Mouse (Mus musculus): ENCODE results near the gene Chmp4b. TPM values are rescaled to one million over a fixed set of nuclear protein-coding genes. Genes with fewer than 3 reads are reported as not detected.

Gene Chmp4b
- polyA plus RNA-seq, 1 experiment from 2014 or later, result 13.7 TPM

DNA sequence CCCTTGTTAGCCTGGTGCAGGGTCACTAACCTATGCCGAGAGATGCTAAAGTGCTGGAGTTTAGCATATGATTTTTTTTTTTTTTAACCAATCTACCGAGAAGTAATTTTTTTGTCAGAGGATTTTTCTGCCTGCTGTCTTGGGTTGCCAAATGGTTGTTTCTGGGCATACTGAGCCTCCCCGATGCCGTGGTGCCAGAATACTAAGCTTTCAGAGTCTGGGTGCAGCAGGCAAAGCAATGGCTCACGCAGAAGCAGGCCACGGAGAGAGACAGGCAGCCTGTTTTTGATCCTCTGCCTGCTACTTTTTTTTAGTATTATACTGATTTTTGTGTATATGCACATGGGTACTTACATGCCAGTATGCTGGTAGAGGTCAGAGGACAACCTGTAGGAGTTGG, 29.4 kb downstream of the Chmp4b start:
- H3K9ac ChIP-seq (ENCODE audit: low read length), result no peak overlapping the region
- no peaks in the 10 kb centered on the region for H3K27me3 ChIP-seq (ENCODE audit: control insufficient read depth, insufficient read depth, low read length)
- WGBS, result 91% methylated on average over 6 of the region's 6 CpGs
- no peaks in the 10 kb centered on the region for H3K36me3 ChIP-seq (ENCODE audit: control insufficient read depth, insufficient read depth, low read length)
- ATAC-seq (ENCODE audit: insufficient number of reproducible peaks, low FRiP score, low TSS enrichment, low read depth) (no peak), DNase-seq (ENCODE audit: low spot score) (no peak)
- H3K9me3 ChIP-seq (ENCODE audit: control insufficient read depth, low read length), result no peaks in the 10 kb centered on the region
- no peak overlapping the region for H3K4me3 ChIP-seq (ENCODE audit: low read depth, low read length)
- H3K4me2 ChIP-seq (ENCODE audit: low read depth, severe bottlenecking), result no peak overlapping the region
- H3K4me1 ChIP-seq (ENCODE audit: control insufficient read depth, insufficient read depth, low read length), result peaks cover 4% of the 10 kb centered on the region; the same call in 1 of the 2 replicates
- no peak overlapping the region for H3K27ac ChIP-seq (replicated peaks; ENCODE audit: low read depth, low read length)

DNA sequence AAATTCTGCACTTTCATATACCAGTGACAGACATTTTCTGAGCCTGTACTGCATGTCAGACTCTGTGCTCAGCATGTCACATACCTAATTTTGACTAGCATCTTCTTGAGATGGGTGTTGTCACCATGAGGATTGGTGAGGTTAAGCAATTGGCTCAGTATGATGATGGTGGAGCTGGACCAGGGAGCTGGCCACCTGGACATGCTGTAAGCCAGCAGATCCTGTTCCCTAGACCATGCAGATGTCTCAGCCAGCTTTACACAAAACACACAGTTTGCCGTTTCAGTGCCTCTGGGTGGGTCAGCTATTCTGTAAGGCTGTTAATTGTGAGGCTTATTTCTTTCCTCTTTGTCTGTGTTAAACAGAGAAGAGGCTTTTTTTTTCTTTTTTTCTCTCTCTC, 31.2 kb downstream of the Chmp4b start:
- Histone ChIP-seq H3K4me1 (ENCODE audit: control insufficient read depth, insufficient read depth, low read length) (peaks cover under 1% of the 10 kb centered on the region; the same call in 1 of the 2 replicates), H3K27me3 (ENCODE audit: control insufficient read depth, insufficient read depth, low read length) (no peaks in the 10 kb centered on the region), H3K27ac (replicated peaks; ENCODE audit: low read depth, low read length) (no peak overlapping the region), H3K9ac (ENCODE audit: low read length) (no peak overlapping the region), H3K36me3 (ENCODE audit: control insufficient read depth, insufficient read depth, low read length) (no peaks in the 10 kb centered on the region), H3K4me3 (ENCODE audit: low read depth, low read length) (no peak overlapping the region), H3K4me2 (ENCODE audit: low read depth, severe bottlenecking) (no peak overlapping the region), H3K9me3 (ENCODE audit: control insufficient read depth, low read length) (no peaks in the 10 kb centered on the region)
- WGBS, result 53% methylated on average over 1 of the region's 1 CpGs
- DNase-seq (ENCODE audit: low spot score), result no peak
- ATAC-seq (ENCODE audit: insufficient number of reproducible peaks, low FRiP score, low TSS enrichment, low read depth), result no peak

DNA sequence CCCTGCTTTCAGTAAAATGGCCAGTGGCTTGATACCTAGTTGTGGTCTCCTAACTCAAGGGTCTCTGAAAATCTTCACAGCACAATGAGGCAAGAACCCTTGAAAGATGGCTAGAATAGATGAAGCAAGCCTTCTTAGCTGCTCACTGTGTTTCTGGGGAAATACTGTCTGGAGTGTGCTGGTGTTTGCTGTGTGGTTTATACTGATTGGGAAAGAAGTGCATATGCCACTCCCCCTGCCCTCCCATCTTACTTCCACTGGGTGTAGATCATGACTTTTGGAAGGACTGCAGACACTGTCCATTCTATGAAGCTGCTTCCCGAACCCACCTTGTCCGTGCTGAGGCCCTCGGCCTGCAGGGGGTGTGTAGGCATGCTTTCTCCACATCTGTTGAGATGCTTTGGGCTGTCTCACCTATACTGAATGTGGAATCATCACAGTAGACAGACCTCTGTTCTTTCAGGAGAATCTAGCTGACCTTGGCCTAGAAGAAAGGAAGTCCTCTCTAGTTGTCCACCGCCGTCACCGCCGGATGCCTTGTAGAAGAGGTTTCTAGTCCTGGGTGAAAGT, 33.5 kb downstream of the Chmp4b start:
- Histone ChIP-seq H3K27ac (replicated peaks; ENCODE audit: low read depth, low read length) (no peak overlapping the region), H3K27me3 (ENCODE audit: control insufficient read depth, insufficient read depth, low read length) (no peaks in the 10 kb centered on the region), H3K9me3 (ENCODE audit: control insufficient read depth, low read length) (no peaks in the 10 kb centered on the region), H3K4me1 (ENCODE audit: control insufficient read depth, insufficient read depth, low read length) (no peaks in the 10 kb centered on the region), H3K36me3 (ENCODE audit: control insufficient read depth, insufficient read depth, low read length) (peaks cover 3% of the 10 kb centered on the region; the same call in 1 of the 2 replicates), H3K9ac (ENCODE audit: low read length) (no peak overlapping the region), H3K4me2 (ENCODE audit: low read depth, severe bottlenecking) (no peak overlapping the region), H3K4me3 (ENCODE audit: low read depth, low read length) (no peak overlapping the region)
- no peak for DNase-seq (ENCODE audit: low spot score)
- ATAC-seq (ENCODE audit: insufficient number of reproducible peaks, low FRiP score, low TSS enrichment, low read depth), result no peak
- 94% methylated on average over 7 of the region's 7 CpGs for WGBS

DNA sequence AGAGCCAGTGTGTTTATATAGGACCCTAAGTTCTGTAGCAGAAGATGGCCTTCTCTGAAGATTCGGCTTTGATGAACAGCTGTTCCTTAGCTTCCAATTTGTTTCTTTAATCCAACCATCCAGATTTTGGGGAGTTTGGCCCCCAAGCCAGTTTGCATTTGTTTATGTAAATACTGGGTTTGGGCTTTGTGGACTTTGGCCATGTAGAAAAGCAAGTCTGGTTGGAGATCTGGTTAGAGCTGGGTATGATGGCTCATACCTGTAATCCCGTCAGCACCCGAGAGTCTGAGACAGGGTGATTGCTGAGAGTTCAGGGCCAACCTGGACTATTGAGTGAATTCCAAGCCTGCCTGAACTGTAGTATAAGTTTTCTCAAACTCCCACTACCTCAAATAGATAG, 34.3 kb downstream of the Chmp4b start:
- H3K4me1 ChIP-seq (ENCODE audit: control insufficient read depth, insufficient read depth, low read length), result no peaks in the 10 kb centered on the region
- H3K9ac ChIP-seq (ENCODE audit: low read length), result no peak overlapping the region
- peaks cover 3% of the 10 kb centered on the region; the same call in 1 of the 2 replicates for H3K36me3 ChIP-seq (ENCODE audit: control insufficient read depth, insufficient read depth, low read length)
- H3K27me3 ChIP-seq (ENCODE audit: control insufficient read depth, insufficient read depth, low read length), result no peaks in the 10 kb centered on the region
- WGBS, result 85% methylated on average over 3 of the region's 3 CpGs
- no peak overlapping the region for H3K4me3 ChIP-seq (ENCODE audit: low read depth, low read length)
- DNase-seq (ENCODE audit: low spot score) (no peak), ATAC-seq (ENCODE audit: insufficient number of reproducible peaks, low FRiP score, low TSS enrichment, low read depth) (no peak)
- H3K27ac ChIP-seq (replicated peaks; ENCODE audit: low read depth, low read length), result no peak overlapping the region
- no peak overlapping the region for H3K4me2 ChIP-seq (ENCODE audit: low read depth, severe bottlenecking)
- H3K9me3 ChIP-seq (ENCODE audit: control insufficient read depth, low read length), result no peaks in the 10 kb centered on the region

DNA sequence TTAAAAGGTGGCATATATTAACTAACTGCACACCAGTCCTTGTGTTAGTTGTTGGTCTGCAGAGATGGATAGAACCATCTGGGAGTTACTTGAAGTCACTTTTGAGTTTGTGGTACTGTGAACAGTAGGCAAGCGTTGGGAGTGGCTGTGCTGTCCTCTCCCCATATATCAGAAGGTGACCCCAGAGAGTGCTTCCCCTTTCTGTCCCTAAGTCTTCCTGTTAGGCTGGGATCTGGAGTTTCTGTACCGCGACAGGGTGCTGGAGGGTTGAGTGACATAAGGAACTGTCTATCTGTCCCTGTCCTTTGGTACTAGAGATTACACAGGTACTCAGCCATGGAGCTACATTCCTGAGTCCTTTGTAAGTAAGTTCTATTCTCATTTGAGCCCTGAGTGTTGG, 35.3 kb downstream of the Chmp4b start:
- Histone ChIP-seq H3K36me3 (ENCODE audit: control insufficient read depth, insufficient read depth, low read length) (peaks cover 7% of the 10 kb centered on the region; the same call in 1 of the 2 replicates), H3K4me1 (ENCODE audit: control insufficient read depth, insufficient read depth, low read length) (no peaks in the 10 kb centered on the region), H3K4me3 (ENCODE audit: low read depth, low read length) (no peak overlapping the region), H3K4me2 (ENCODE audit: low read depth, severe bottlenecking) (no peak overlapping the region), H3K9ac (ENCODE audit: low read length) (no peak overlapping the region), H3K27me3 (ENCODE audit: control insufficient read depth, insufficient read depth, low read length) (no peaks in the 10 kb centered on the region), H3K9me3 (ENCODE audit: control insufficient read depth, low read length) (no peaks in the 10 kb centered on the region), H3K27ac (replicated peaks; ENCODE audit: low read depth, low read length) (no peak overlapping the region)
- ATAC-seq (ENCODE audit: insufficient number of reproducible peaks, low FRiP score, low TSS enrichment, low read depth) (no peak), DNase-seq (ENCODE audit: low spot score) (no peak)
- 95% methylated on average over 3 of the region's 3 CpGs for WGBS

DNA sequence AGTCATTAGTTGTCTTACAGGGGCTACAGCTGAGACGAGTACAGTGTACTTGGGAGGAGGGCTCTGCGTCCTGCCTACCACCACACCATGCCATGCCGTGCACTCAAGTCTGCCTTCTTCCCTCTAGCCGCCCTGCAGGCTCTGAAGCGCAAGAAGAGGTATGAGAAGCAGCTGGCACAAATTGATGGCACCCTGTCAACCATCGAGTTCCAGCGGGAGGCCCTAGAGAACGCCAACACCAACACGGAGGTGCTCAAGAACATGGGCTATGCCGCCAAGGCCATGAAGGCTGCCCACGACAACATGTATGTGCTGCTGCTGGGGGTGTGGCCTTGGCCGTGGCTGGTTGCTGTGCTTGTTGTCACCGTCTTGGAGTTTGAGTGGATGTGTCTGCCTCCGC, 37.9 kb downstream of the Chmp4b start:
- Histone ChIP-seq H3K9me3 (ENCODE audit: control insufficient read depth, low read length) (no peaks in the 10 kb centered on the region), H3K27ac (replicated peaks; ENCODE audit: low read depth, low read length) (no peak overlapping the region), H3K27me3 (ENCODE audit: control insufficient read depth, insufficient read depth, low read length) (no peaks in the 10 kb centered on the region), H3K36me3 (ENCODE audit: control insufficient read depth, insufficient read depth, low read length) (peaks cover 13% of the 10 kb centered on the region; the same call in 1 of the 2 replicates), H3K9ac (ENCODE audit: low read length) (no peak overlapping the region), H3K4me3 (ENCODE audit: low read depth, low read length) (no peak overlapping the region), H3K4me2 (ENCODE audit: low read depth, severe bottlenecking) (no peak overlapping the region), H3K4me1 (ENCODE audit: control insufficient read depth, insufficient read depth, low read length) (no peaks in the 10 kb centered on the region)
- ATAC-seq (ENCODE audit: insufficient number of reproducible peaks, low FRiP score, low TSS enrichment, low read depth) (no peak), DNase-seq (ENCODE audit: low spot score) (no peak)
- 92% methylated on average over 14 of the region's 14 CpGs for WGBS

DNA sequence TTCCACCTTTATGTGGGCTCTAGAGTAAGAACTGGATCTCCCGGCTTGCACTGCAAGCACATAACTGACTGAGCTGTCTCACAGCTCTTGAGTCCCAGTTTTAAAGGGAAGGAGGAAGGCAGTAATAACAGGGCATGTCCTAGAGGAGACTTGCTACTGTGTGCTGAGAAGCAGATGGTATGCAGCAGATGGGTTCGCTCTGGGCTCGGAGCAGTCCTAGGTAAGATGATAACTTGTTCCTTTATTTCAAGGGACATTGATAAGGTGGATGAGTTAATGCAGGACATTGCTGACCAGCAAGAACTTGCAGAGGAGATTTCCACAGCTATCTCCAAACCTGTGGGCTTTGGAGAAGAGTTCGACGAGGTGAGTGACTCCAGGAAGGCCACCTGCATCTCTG, 39.5 kb downstream of the Chmp4b start:
- H3K4me3 ChIP-seq (ENCODE audit: low read depth, low read length), result no peak overlapping the region
- H3K4me2 ChIP-seq (ENCODE audit: low read depth, severe bottlenecking), result no peak overlapping the region
- H3K9me3 ChIP-seq (ENCODE audit: control insufficient read depth, low read length), result no peaks in the 10 kb centered on the region
- no peak overlapping the region for H3K27ac ChIP-seq (replicated peaks; ENCODE audit: low read depth, low read length)
- 98% methylated on average over 5 of the region's 5 CpGs for WGBS
- H3K27me3 ChIP-seq (ENCODE audit: control insufficient read depth, insufficient read depth, low read length), result no peaks in the 10 kb centered on the region
- ATAC-seq (ENCODE audit: insufficient number of reproducible peaks, low FRiP score, low TSS enrichment, low read depth) (no peak), DNase-seq (ENCODE audit: low spot score) (no peak)
- no peak overlapping the region for H3K9ac ChIP-seq (ENCODE audit: low read length)
- H3K36me3 ChIP-seq (ENCODE audit: control insufficient read depth, insufficient read depth, low read length), result peaks cover 15% of the 10 kb centered on the region; the same call in 1 of the 2 replicates
- H3K4me1 ChIP-seq (ENCODE audit: control insufficient read depth, insufficient read depth, low read length), result no peaks in the 10 kb centered on the region

DNA sequence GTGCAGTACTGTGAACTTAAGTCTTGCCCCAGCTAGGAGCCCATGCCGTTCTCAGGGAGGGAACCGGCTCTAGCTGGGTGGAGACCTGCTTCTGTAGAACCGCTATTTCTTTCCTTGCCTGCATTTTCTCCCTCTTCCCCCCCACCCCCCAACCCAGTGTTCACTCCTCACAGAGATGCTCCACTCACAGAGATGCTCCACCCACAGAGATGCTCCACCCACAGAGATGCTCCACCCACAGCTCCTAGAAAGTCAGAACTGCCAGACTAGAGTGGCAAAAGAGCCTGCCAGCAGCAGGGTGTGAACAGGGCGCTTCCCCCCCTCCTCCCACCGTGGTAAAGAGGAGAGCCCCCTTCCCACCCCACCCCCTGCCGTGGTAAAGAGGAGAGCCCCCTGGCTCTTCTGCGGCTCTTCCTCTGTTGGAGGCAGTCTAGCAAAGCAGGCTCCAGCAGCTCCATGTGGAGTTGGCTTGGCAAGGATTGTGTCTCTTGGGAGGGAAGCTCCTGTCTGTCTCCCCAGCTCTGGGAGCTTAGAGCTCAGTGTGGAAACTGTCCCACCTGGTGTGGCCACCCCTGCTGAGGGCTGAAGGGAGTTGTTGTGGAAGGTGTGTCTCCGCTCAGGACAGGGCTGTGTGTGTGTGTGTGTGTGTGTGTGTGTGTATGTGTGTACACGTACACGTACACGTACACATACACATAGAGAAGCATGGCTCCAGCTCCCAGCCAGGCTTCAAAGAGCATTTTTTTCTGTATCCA, 41.9 kb downstream of the Chmp4b start:
- no peak overlapping the region for H3K9ac ChIP-seq (ENCODE audit: low read length)

More for the DNA sequence above, 41.9 kb downstream of the Chmp4b start:
- WGBS, result 69% methylated on average over 11 of the region's 11 CpGs
- DNase-seq (ENCODE audit: low spot score), result no peak
- Histone ChIP-seq H3K4me2 (ENCODE audit: low read depth, severe bottlenecking) (no peak overlapping the region), H3K27me3 (ENCODE audit: control insufficient read depth, insufficient read depth, low read length) (no peaks in the 10 kb centered on the region), H3K27ac (replicated peaks; ENCODE audit: low read depth, low read length) (no peak overlapping the region), H3K9me3 (ENCODE audit: control insufficient read depth, low read length) (no peaks in the 10 kb centered on the region), H3K4me3 (ENCODE audit: low read depth, low read length) (no peak overlapping the region), H3K4me1 (ENCODE audit: control insufficient read depth, insufficient read depth, low read length) (no peaks in the 10 kb centered on the region), H3K36me3 (ENCODE audit: control insufficient read depth, insufficient read depth, low read length) (peaks cover 15% of the 10 kb centered on the region; the same call in 1 of the 2 replicates)
- ATAC-seq (ENCODE audit: insufficient number of reproducible peaks, low FRiP score, low TSS enrichment, low read depth), result 0 out of 2 replicates have a peak, but pooled peaks have one; percentile 17
